Mouse (Mus musculus): ENCODE results near the gene Hps3.

GRCm38 (mm10) chr3:19982846-19983245 lies 52.3 kb downstream of the Hps3 start:
- TF ChIP-seq CTCF (IDR thresholded peaks at IDR 0.05; ENCODE audit: extremely low read depth, insufficient read depth, insufficient read length, insufficient replicate concordance) (no peak), POLR2A (IDR thresholded peaks at IDR 0.05; ENCODE audit: low read depth, low read length) (no peak)

Data from spleen, adult 2 months (tissue).